Mouse (Mus musculus) hindlimb bud, embryonic 11.5 days (tissue): ENCODE measurements around the gene Zfp981.
"Not testable (repeated sequence)": the region's sequence is repeated elsewhere in the genome, so short reads cannot be mapped to it uniquely, and the experiment has no call there.

Experiments used
- DNase-seq: peaks from one replicate; pipeline ENCODE4 v3.0.0-alpha.2; 2012; ENCODE audit warnings: low read depth, low spot score; ENCODE audit errors: extremely low spot score

Zfp981 gene

GRCm38 (mm10) chr4:146501727-146502126 lies at the start of gene Zfp981:
TSS of gene Zfp981 (plus strand) at chr4:146502027.
- DNase-seq: not testable (repeated sequence)

- DNase-seq: not testable (repeated sequence)
These were observed 49.3 kb upstream of the Zfp981 start for GRCm38 (mm10) chr4:146452576-146452975.

GRCm38 (mm10) chr4:146454170-146454569 lies 47.7 kb upstream of the Zfp981 start:
- DNase-seq: not testable (repeated sequence)

- no peak for DNase-seq
These were observed 46.9 kb upstream of the Zfp981 start for GRCm38 (mm10) chr4:146454896-146455295.

GRCm38 (mm10) chr4:146455321-146455721 lies 46.5 kb upstream of the Zfp981 start:
- DNase-seq: no peak

- no peak for DNase-seq
These were observed 45.6 kb upstream of the Zfp981 start for GRCm38 (mm10) chr4:146456061-146456726.

- no peak for DNase-seq
These were observed 44.7 kb upstream of the Zfp981 start for GRCm38 (mm10) chr4:146457126-146457525.

GRCm38 (mm10) chr4:146457720-146458119 lies 44.1 kb upstream of the Zfp981 start:
- DNase-seq: no peak

GRCm38 (mm10) chr4:146459822-146460221 lies 42.0 kb upstream of the Zfp981 start:
- not testable (repeated sequence) for DNase-seq

- DNase-seq: not testable (repeated sequence)
These were observed 41.1 kb upstream of the Zfp981 start for GRCm38 (mm10) chr4:146460685-146461084.

- DNase-seq: not testable (repeated sequence)
These were observed 38.0 kb upstream of the Zfp981 start for GRCm38 (mm10) chr4:146463649-146464351.

- not testable (repeated sequence) for DNase-seq
These were observed 31.8 kb upstream of the Zfp981 start for GRCm38 (mm10) chr4:146469984-146470383.

GRCm38 (mm10) chr4:146474181-146474580 lies 27.6 kb upstream of the Zfp981 start:
- DNase-seq: not testable (repeated sequence)

- DNase-seq: not testable (repeated sequence)
These were observed 26.8 kb upstream of the Zfp981 start for GRCm38 (mm10) chr4:146474716-146475676.

GRCm38 (mm10) chr4:146476260-146476659 lies 25.6 kb upstream of the Zfp981 start:
- not testable (repeated sequence) for DNase-seq

GRCm38 (mm10) chr4:146476959-146477358 lies 24.9 kb upstream of the Zfp981 start:
- DNase-seq: not testable (repeated sequence)

- not testable (repeated sequence) for DNase-seq
These were observed 21.3 kb upstream of the Zfp981 start for GRCm38 (mm10) chr4:146480376-146481096.

GRCm38 (mm10) chr4:146482546-146482945 lies 19.3 kb upstream of the Zfp981 start:
- DNase-seq: not testable (repeated sequence)

GRCm38 (mm10) chr4:146483571-146484280 lies 18.1 kb upstream of the Zfp981 start:
- not testable (repeated sequence) for DNase-seq

- not testable (repeated sequence) for DNase-seq
These were observed 17.2 kb upstream of the Zfp981 start for GRCm38 (mm10) chr4:146484676-146485075.
